Mouse (Mus musculus) spleen, embryonic (tissue): ENCODE results near the gene Rnd1.

Source experiments
- CTCF ChIA-PET: fragments of 350-600 bp; sonication (Branson Sonifier 250); formaldehyde crosslinking; loops from one replicate; lab custom pipeline; 2022; lab: Charles Lee

The Rnd1 gene

DNA sequence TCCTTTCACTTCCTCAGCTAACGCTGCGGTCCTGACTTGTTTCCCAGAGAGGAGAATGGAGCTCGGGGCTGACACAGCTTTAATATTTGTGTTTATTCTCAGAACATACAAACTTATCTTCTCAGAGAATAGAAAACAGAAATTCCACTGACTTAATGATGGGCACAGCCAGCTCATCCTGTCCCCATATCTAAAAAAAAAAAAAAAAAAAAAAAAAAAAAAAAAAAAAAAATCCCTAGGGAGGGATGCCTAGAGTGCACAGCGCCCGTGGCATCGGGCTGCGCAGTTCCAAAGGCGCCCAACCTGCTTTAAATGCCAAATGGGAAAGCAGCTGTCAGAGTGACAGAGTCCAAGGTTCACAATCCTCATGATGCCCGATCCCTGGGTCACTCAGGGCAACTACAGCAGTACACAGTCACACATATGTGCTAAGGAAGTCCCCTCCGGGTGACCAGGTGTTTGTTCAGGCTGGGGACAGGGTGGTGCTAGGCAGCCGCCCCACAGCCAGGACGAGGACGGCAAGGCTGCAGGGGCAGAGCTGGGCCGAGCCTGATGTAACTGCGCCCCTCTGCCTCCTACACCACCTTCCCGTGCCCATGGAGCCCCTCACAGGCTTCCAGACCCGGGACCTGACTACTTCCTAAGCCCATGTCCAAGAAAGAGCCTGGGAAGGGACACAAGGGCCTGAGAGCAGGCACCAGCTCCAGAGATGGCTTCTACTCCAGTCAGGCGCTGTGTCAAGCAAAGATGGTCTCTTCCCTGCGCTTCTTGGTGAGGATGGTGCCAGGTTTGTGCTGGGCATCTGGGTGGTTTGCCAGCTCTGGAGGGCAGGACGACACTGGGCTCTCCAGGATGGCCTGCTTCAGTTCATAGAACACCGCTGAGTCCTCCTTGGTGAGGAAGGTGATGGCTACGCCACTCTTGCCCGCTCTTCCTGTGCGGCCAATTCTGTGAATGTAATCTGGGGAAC lies 31.9 kb downstream of the Rnd1 start:
- CTCF ChIA-PET: interaction anchor here (0.5 to 0.6 kb wide), 2 partner anchors 86 to 134 kb away, joined by 4 to 16 read pairs; no protein-coding TSS in a partner anchor

GRCm38 (mm10) chr15:98644406-98644805 lies 32.9 kb downstream of the Rnd1 start:
- CTCF ChIA-PET: interaction anchor here (0.5 to 0.6 kb wide), 3 partner anchors 23 to 135 kb away, joined by 4 to 28 read pairs (median 16); no protein-coding TSS in a partner anchor

GRCm38 (mm10) chr15:98640157-98640556 lies 37.1 kb downstream of the Rnd1 start:
- CTCF ChIA-PET: no interaction called here

GRCm38 (mm10) chr15:98637155-98637554 lies 40.1 kb downstream of the Rnd1 start:
- CTCF ChIA-PET: interaction anchor here (0.6 kb wide), 1 partner anchor 1340 kb away, joined by 4 read pairs; no protein-coding TSS in a partner anchor

GRCm38 (mm10) chr15:98636517-98636916 lies 40.7 kb downstream of the Rnd1 start:
- CTCF ChIA-PET: interaction anchor here (0.6 kb wide), 1 partner anchor 1341 kb away, joined by 4 read pairs; no protein-coding TSS in a partner anchor

- CTCF ChIA-PET: interaction anchor here (0.6 kb wide), 1 partner anchor 681 kb away, joined by 5 read pairs; no protein-coding TSS in a partner anchor
These were observed 41.9 kb downstream of the Rnd1 start for GRCm38 (mm10) chr15:98635291-98635841.

DNA sequence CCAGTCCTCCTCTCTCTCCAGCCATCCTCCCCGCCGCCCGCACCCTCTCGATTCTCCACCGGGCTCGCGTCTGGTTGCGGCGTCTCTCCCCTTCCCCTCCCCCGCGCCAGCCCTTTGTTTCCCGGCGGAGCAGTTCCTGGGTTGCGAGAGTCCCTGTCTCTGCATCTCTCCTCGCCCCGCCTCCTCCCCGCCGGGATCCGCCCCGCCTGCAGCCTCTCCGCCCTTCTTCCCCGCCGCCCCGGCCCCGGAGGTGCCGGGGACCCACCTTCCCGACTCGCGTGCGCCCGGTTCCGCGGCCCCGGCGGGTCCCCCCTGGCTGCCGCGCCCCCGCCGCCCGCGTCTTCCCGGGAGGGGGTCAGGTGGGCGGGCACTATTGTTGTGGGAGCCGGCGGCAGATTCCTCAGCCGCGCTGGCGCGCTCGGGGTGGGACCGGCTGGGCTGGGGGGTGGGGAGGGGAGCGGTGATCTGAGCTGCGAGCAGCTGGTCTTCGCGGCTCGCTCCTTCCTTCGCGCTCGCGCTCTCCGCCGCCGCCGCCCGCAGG lies 42.6 kb downstream of the Rnd1 start:
- CTCF ChIA-PET: interaction anchor here (0.6 kb wide), 1 partner anchor 680 kb away, joined by 5 read pairs; no protein-coding TSS in a partner anchor

GRCm38 (mm10) chr15:98633822-98634470 lies 43.3 kb downstream of the Rnd1 start:
- CTCF ChIA-PET: interaction anchor here (0.6 to 0.7 kb wide), 2 partner anchors 44 to 465 kb away, joined by 3 to 4 read pairs; no protein-coding TSS in a partner anchor

DNA sequence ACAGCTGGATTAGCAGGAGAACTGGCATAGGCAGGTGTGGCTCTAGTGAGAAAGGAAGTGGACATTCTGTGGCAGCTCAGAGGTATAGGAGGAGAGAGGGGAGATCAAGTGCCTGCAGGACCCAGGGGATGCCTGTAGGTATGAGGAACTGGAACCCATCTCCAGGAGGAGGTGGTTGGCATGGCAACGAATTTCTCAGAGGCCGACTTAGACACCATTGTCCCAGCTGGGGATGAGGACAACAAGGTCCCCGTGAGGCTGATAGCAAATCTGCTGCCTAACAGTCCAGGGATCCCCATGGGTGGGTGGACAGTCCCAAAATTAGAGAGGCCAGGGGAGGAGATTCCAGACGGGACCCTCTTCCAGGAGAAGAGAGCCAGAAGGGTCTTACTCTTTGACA lies 44.3 kb downstream of the Rnd1 start:
- CTCF ChIA-PET: no interaction called here

DNA sequence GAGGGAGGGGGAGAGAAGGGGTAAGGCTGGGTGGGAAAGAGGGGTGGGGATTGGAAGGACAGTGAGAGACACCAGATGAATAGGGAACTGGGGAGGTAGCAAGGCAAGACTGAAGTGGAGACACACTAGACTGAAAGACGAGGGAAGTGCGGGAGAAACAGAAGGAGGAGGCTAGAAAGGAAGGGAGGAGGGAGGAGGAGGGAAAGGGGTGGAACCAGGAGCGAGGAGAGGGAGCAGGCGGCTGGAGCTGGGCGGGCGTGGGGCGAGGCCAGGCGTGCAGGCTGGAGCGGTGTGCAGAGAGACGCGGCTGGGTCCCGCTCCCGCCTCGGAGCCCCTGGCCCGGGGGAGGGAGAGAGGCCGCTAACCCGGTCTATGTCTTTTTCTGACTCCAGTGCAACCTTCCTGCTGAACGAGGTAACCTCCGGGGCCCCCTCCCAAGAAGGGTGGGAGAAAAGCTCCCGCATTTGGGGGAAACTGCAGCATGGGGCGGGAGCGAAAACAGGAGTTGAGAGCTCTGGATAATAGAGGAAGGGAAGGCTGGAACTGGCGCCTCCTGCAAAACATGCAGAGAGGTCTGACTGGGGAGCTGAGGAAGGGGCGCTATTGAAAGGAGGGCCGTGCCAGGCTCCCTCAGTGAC lies 45.0 kb downstream of the Rnd1 start:
- CTCF ChIA-PET: interaction anchor here (0.6 kb wide), 1 partner anchor 26 kb away, joined by 3 read pairs; no protein-coding TSS in a partner anchor

- CTCF ChIA-PET: interaction anchor here (0.6 kb wide), 1 partner anchor 26 kb away, joined by 3 read pairs; no protein-coding TSS in a partner anchor
These were observed 45.8 kb downstream of the Rnd1 start for GRCm38 (mm10) chr15:98631493-98631892.

DNA sequence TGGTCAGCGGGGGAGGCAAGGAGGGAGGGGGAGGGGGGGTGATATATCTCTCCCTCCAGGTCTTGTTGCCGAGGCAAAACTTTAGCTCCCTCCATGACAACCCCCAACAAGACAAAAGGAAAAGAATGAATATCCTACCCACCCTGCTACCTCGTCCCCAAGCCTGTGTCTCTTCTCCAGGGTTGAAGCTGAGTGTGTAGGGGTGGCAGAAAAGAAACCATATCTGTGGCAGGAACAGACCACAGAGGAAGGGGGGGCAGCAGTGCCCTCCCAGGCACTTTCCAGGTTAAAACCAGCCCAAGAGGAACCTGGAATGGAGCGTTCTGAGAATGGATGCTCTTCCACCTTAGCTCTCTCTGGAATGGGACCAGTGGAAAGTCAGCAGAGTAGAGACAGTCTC lies 46.7 kb downstream of the Rnd1 start, which contains the start of gene Cacnb3:
Gene Cacnb3 (plus strand): TSS at position 301 of the 400 bp plus-strand sequence.
- CTCF ChIA-PET: interaction anchor here (1.1 kb wide), 1 partner anchor 46 kb away, joined by 3 read pairs; the partner anchor contains the start of gene Rnd1

DNA sequence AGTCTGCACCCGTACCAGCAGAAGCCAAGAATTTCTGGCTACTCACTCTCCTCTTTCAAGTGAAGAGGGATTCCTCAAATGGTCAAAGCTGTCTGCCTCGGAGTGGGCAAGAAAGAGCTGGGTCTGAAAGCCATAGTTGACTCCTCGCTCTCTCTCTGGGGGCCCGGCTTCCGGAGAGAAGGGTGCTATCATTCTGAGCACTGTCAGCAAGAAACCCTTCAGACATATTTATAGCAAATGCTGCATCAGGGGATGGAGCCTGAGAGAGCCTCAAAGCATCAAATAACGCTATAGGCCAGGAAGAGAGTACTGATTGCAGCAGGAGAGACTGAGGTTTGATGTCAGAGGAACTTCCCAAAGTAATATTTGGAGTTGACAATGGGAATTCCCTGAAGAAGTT lies 47.8 kb downstream of the Rnd1 start:
- CTCF ChIA-PET: no interaction called here

- CTCF ChIA-PET: no interaction called here
These were observed 48.5 kb downstream of the Rnd1 start for GRCm38 (mm10) chr15:98628589-98629254.

DNA sequence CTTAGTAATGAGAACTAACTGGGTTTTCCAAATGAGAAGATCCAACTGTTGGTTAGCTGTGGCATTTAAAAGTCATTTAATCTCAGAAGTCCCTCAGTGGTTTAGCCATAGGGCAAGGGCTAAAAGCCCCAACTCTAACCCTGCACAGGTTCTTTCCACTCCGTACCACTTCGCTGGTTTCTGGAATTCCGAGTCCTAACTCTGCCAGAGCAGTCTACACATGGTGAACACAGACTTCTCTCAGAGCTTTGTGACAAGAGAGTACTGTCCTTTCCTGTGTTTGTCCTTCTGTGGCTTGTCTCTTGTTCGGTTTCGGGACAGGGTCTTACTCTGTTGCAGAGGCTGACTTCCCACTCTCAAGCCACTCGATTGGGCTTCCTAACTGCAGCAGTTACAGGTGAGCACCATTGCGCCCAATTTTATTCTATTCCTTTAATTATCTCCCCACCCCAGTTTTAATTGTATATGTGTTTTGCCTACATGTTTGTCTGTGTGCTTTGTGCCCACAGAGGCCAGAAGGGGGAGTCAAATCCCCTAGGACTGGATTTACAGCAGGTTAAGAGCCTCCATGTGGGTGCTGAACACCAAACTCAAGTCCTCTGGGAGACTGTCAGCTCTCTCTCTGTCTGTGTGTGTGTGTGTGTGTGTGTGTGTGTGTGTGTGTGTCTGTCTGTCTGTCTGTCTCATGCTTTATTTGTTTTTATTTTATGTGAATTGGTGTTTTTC lies 50.6 kb downstream of the Rnd1 start:
- CTCF ChIA-PET: interaction anchor here (0.6 kb wide), 1 partner anchor 394 kb away, joined by 5 read pairs; no protein-coding TSS in a partner anchor

DNA sequence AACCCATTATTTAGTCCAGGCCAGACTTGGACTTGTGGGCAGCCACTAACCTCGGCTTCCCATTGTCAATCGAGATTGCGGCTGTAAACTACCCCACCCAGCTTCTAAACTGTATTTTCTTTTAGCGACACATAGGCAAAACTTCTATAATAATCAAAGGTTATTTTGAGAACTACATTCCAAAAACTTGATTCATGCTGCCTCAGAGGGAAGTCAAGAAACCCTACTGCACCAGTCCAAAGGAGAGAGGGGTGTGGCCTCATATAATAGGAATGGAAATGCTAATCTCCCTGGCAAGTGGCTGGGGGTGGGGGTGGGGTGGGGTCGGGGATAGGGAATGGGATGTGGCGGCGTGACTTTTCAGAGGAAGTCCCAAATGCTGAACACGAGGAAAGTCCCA lies 51.2 kb downstream of the Rnd1 start:
- CTCF ChIA-PET: no interaction called here

- CTCF ChIA-PET: no interaction called here
These were observed 53.9 kb downstream of the Rnd1 start for GRCm38 (mm10) chr15:98623361-98623821.

- CTCF ChIA-PET: no interaction called here
These were observed 54.5 kb downstream of the Rnd1 start for GRCm38 (mm10) chr15:98622721-98623120.

DNA sequence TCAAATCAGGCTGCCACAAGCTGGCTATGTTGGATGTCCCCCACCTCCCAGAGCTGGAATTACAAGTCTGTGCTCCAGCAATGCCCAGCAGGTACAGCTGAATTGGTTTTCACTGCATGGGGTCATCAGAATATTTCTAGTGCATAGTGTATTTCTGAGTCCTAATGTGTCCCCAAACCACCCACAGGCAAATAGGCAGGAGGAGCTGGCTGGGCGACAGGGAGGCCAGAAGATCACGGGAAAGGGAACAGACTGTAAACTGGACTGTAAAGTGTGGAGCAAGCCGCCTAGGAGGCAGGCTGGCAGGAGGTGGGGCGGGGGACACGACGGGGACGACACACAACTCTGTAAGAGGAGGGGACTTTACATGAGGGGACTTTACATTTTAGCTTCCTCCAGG lies 55.1 kb downstream of the Rnd1 start:
- CTCF ChIA-PET: interaction anchor here (0.7 kb wide), 1 partner anchor 16 kb away, joined by 5 read pairs; no protein-coding TSS in a partner anchor
